Mouse (Mus musculus): ENCODE data around the gene Rmnd5b.
"Not testable (repeated sequence)": the region's sequence is repeated elsewhere in the genome, so short reads cannot be mapped to it uniquely, and the experiment has no call there.

The Rmnd5b gene

DNA sequence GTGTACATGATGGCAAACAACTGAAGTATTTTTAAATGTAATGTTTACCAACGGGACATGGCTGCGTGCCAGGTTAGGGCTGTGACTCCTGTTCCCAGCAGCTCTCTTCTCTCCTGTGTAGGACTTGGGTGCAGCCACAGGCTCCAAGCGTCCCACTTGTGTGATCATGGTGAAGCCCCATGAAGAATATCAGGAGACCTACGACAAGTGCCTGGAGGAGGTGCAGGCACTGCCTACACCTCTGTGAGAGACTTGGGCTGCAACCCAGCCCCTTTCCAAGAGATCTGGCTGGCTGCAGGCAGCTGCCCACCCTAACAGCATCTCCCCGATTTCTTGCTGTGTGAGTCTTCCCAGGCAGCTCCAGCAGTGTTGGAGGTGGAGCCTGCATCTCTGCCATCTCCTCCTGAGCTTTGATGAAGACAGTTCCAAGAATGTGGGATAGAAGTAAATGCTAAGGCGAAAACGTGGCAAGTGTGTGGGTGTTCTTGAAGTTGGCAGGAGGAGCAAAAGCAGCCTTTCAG is 12.7 kb downstream of the Rmnd5b start:
- peak; percentile 4 for DNase-seq (ENCODE audit: low read depth, low spot score)

DNA sequence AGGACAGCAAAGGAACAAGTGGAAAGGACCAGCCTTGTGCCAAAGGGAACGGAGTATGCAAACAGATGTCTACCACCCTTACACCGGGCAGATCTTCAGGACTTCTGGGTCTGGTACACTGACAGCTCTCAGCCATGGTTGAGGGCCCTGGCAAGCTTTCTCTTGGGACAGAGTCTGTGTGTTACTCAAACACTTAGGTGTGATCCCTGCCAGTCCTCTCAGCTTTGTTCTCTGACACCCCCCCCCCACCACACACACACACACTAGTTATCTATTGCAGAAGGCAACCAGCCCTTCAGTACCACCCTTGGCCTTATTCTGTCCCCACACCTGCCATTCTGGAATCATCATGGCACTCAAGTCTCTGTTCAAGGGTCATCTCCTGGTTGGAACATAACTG is 13.9 kb downstream of the Rmnd5b start:
- DNase-seq (ENCODE audit: low read depth, low spot score) = peak; percentile 2

DNA sequence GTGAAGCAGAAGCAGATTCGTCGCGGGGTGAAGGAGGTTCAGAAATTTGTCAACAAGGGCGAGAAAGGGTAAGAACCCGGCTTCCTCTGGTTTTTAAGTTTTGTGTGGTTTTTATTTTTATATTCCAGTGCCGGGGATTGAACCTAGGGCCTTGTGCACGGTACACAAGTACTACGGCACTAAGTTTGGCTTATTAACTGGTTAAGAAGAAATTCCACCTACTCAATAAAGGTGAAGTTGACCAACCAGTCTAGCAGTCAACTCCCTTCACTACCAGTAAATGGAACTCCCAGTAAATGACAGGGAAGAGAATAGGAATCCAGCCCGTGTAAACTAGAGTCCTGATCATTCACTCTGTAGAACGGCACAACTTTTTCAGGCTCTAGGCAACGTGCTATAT is 15.6 kb downstream of the Rmnd5b start:
- DNase-seq (ENCODE audit: low read depth, low spot score) = peak; percentile 7

DNA sequence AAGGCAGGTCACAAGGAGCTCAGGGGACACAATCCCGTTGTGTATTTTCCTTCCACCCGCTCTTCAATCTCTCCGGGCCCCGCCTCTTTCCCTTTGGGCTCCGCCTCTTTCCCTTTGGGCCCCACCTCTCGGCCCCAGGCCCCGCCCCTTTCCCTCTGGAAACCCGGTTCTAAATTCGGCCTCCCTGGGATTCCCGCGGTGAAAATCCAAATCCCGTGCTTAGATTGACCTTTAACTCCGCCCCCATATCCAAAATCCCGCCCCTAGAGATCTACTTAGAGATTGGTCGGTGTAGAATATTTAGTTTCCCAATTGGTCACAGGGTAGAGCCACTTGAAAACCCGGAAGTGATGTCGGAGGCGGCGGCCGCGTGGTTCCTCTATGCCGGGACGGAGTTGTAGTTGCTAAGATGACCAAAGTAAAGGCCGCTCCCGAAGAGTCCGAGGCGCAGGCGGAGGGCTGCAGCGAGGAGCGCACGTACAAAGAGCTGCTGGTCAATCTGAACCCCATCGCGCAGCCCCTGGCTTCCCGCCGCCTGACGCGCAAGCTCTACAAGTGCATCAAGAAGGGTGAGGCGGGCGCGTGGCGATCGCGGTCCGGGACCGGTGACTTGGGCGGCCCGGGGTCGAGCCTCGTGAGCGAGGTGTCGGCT is 16.2 kb downstream of the Rmnd5b start, which contains the start of gene Nhp2:
Gene Nhp2 (plus strand): TSS at position 327 of the 652 bp plus-strand sequence.
- peak; percentile 99 for DNase-seq (ENCODE audit: low read depth, low spot score)

DNA sequence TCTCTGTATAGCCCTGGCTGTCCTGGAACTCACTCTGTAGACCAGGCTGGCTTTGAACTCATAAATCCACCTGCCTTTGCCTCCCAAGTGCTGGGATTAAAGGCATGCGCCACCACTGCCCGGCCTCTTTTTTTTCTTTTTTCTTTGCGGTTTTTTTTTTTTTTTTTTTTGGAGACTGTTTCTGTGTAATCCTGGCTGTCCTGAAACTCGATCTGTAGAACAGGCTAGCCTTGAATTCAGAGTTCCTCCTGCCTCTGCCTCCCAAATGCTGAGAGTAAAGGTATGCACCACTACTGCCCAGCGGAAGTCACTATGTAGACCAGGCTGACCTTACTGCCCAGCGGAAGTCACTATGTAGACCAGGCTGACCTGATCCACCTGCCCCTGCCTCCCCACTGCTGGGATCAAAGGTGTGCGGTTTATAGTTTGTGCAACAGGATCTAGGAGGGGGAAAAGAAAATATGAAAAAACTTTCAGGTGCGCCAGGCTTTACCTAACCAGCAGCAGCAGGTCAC is 16.7 kb downstream of the Rmnd5b start:
- no peak for DNase-seq (ENCODE audit: low read depth, low spot score)

DNA sequence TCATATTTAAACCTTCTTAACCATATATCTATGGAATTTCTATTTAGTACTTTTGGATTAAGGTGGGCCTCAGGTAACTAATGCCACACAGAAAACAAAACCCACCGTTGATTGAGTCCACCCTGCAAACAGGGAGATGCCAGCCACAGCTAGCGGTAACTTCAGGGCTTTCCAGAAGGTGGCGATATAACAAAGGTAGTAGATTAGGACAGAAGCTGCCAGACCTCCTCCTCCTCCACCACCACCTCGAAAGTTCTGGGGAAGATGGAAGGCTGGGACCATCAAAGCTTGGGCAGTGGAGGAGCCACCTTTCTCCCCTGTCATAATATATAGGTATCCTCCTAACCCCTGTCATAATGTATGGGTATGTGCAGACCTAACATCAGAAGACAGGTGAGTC is 18.0 kb downstream of the Rmnd5b start:
- peak; percentile 84 for DNase-seq (ENCODE audit: low read depth, low spot score)

DNA sequence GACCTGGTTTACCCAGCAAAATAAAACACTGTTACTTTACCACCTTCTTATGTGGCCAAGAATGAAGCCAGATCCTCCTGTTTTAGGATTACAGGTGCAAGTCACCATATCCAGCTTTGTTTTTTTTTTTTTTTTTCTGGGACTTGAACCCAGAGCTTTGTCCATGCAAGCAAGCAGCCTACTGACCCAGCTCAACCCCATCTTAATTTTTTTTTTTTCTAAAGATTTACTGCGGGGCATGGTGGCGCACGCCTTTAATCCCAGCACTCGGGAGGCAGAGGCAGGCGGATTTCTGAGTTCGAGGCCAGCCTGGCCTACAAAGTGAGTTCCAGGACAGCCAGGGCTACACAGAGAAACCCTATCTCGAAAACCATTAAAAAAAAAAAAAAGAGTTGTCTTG is 19.6 kb downstream of the Rmnd5b start:
- DNase-seq (ENCODE audit: low read depth, low spot score) = not testable (repeated sequence)

DNA sequence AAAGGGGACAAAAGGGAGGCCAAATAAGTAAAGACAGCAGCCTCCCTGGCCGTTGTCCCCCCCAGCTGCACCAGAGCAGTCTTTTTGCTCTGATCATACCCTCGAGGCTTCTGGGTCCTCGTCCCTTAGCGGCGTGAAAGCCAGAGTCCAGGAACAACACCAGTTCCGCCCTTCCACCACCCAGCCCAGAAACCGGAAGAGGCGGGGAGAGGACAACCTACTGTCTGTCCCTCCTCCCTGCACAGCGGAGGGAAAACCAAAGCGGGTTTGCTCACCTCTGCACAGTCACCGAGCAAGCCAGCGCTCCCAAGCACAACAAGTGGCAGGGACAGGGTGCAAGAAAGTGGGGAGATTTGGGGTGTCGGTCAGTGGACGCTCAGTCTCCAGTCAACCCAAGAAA is 20.1 kb downstream of the Rmnd5b start:
- DNase-seq (ENCODE audit: low read depth, low spot score) = peak; percentile 88

DNA sequence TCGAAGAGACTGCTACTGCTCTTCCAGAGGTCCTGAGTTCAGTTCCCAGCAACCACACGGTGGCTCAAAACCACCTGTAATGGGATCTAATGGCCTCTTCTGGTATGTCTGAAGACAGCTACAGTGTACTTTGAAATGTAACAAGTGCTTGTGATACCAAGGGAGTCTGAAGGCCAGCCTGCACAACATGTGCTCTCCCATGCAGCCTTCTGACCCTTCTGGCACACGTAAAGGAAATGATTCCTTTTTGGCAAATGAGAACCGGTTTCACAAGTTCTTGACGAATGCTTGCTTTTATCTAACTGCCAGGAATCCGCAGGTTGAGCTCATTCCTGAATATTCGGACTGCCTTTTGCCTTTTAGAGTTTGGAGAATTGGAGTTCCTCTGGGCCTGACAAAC is 20.6 kb downstream of the Rmnd5b start:
- DNase-seq (ENCODE audit: low read depth, low spot score) = no peak

DNA sequence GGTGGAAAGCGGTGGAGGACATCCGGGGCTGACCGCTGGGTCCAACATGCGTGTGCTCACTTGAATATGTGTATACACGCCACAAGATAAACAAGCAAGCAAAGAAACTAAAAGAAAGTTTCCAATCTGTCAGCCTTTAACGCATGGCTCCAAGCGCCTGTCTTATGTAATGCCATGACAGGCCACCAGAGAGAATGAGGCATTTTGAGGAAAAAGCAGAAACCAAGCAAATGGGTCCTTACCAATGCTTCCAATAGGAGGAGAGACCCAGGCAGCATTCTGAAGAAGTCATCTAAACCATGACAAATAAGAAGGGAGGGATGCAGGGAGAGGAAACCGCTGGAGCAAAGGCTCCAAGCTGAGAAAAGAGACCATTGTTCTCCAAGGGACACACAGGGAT is 21.4 kb downstream of the Rmnd5b start:
- DNase-seq (ENCODE audit: low read depth, low spot score) = peak; percentile 53

DNA sequence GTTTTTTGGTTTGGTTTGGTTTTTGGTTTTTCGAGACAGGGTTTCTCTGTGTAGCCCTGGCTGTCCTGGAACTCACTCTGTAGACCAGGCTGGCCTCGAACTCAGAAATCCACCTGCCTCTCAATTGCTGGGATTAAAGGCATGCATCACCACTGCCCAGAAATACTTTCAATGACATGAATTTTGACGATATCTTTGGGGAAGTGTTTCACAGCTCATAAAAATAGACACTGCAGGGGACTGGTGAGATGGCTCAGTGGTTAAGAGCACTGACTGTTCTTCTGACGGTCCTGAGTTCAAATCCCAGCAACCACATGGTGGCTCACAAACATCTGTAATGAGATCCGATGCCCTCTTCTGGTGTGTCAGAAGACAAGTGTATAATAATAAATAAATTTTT is 25.8 kb downstream of the Rmnd5b start:
- not testable (repeated sequence) for DNase-seq (ENCODE audit: low read depth, low spot score)

DNA sequence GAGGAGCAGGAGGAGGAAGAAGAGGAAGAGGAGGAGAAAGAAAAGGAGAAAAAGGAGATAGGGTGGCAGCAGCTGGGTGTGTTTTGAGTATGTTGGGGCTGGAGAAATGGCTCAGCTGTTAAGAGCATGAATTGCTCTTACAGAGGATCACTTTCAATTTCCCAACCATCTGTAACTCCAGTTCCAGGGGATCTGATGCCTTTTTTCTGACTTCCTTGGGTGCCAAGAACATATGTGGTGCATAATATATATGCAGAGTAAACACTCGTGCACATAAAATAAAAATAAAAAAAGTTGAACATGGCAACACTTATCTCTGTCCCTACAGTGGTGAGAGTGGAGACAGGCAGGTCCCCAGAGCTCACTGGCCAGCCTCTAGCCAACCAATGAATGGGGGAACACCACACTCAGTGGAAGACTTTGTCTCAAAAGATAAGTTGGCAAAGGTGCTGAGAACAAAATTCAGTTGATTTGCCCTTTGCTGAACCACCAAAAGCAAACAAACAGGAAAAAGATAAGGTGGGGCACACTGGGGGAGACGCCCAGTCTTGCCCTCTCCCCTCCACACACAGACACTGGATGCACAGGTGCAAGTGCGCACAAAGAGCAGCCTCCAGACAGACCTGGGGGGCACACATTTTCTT is 26.3 kb downstream of the Rmnd5b start:
- no peak for DNase-seq (ENCODE audit: low read depth, low spot score)

DNA sequence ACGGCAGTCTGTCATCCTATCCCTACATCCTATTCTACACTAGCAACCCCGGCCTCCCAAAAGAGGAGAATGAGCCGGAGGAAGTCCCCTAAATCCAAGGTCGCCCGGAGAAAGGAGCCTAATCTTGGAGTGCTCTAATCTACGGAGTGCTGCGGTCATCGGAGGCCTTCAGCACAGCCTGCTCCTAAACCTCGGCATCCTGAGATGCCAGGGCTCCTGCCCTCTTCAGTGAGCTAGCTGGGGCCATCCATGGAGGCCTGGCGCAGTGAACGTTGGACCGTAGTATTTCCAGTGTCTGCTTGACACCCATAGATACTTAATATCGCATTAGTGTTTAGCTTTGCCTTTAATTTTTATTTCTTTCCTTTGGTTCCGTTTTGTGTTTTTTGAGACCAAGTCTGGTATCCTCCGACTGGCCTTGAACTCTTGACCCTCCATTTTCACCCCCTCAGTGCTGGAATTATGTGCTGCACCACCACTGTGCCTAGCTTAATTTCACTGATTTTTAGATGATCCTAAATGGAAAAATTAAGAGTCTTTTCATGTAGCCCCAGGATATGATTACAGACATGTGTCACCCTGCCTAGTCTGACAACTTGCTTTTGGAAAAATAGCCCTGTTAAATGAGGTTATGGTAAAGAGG is 28.5 kb downstream of the Rmnd5b start:
- no peak for DNase-seq (ENCODE audit: low read depth, low spot score)

DNA sequence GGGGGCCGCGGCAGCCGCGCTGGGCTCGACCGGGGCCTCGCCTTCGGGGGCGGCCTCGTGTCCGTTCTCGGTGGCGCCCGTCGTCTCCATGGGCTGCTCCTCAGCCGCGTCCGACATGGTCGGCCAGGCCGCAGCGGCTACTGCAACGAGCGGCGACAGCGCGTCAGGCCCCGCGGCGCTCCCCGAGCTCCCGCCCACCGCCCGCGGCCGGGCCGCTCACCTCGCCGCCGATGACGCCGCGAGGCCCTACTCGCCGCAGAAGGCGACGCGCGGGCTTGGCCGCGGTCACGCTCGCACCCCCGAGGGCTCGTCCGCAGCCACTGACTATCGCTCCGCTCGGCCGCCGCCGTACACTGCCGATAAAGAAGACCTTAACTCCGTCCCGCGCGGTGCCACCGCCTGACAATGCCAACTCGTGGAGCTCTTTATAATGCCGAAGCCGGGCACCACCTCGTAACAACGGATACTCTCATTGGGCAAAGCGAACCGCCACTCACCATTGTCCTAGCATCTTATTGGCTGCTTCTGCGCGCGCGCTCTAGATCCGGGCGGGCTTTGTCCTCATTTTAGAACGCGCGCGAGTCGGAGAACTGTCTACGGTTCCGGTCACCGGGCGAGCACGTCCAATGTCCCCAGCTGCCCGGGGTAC is 29.1 kb downstream of the Rmnd5b start, which contains the start of gene Hnrnpab:
Gene Hnrnpab (minus strand): TSS at position 401 of the 649 bp plus-strand sequence.
- DNase-seq (ENCODE audit: low read depth, low spot score) = peak; percentile 98

DNA sequence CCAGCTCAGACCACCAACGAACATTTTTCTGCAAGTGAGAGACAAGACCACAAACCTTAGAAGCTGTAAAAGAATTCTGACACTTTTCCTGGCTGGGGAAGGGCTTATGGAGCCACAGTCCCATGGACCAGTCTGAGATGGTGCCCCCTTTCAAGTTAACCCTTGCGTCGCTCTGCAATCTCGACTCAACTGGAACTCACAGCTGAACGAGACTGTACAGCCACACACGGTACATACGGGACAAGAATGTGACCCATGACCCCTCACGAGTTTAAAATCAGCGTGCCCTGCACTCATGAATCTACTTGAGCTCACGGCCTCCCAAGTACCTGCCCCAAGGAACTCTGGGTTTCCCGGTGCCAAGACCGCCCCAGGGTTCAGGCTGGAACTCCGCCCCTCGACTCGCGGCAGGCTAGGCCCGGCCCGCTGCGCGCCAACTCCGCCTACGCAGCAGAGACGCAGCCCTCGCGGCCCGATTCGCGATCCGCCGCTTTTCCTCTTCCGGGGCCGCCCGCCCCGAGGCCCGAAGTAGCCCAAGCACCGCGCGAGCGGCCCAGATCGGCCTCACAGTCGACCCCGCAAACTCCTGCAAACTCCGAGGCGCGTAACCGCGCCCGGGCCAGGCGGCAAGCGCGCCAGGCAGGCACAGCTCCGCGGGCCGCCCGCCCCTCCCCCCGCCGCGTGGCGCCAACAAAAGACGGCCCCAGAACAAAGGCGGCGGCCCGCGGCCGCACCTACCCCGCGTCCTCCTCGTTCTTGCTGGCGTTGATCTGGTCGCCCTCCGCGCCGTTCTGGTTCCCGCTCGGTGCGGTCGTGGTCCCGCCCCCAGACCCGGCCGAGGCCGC is 29.9 kb downstream of the Rmnd5b start:
- DNase-seq (ENCODE audit: low read depth, low spot score) = peak; percentile 94

DNA sequence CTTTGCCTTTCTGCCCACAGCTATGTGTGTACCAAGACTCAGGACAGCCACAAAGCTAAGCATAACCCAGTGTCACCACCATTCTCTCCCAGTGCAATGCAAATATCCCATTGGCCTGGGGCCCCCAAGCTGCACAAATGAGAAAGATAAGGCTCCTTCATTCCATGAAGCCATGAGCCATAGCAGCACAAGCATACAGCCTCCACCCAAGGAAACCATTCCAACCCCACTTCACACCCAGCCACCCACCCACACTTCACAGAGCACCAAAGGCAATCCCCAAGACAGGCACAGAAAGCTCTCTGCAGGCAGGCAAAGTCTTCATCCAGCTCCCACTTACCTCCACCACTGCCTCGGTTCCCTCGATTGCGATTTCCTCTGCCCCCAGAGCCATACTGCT is 33.4 kb downstream of the Rmnd5b start:
- no peak for DNase-seq (ENCODE audit: low read depth, low spot score)

DNA sequence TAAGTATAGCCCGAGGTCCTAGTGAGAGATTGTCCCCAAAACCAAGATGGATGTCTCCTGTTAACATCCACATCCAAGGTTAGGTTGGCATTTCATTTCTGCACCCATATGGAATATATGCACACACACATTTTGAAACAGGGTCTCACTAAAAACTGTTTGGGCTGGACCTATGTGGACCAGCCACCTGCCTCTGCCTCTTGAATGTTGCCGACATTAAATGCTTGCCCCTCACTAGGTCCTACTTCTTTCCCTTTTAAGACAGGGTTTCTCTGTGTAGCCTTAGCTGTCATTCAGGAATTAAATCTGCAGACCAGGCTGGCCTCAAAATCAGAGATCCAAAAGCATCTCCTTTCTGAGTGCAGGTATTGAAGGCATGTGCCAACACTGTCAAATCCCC is 38.1 kb downstream of the Rmnd5b start:
- no peak for DNase-seq (ENCODE audit: low read depth, low spot score)

DNA sequence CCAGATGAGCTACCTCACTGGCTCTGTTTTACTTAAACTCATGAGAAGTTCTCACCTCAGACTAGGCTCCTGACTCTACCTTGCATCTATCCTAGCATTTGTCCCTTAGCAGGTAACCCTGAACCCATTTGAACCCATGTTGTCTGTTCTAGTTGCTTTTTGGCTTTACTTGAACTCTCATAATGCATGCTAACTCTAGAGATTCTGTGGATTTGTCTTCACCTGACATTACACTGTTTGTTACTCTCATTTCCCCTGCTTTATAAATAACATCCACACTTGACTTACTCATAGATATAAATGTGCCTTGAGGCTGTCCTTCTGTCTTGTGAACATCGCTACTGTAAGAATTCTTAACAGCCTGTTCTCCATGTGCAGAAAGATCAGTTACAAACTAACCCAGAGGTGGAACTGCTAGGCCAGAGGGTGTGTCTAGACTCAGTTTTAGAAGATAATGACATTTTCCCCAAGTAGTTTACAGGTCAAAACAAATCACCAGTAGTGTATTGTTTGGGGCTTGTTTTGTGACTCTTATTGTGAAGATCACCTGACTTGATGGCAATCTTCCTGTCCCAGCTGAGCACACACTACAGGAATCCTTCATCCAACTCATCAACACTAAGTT is 40.1 kb downstream of the Rmnd5b start:
- no peak for DNase-seq (ENCODE audit: low read depth, low spot score)

DNA sequence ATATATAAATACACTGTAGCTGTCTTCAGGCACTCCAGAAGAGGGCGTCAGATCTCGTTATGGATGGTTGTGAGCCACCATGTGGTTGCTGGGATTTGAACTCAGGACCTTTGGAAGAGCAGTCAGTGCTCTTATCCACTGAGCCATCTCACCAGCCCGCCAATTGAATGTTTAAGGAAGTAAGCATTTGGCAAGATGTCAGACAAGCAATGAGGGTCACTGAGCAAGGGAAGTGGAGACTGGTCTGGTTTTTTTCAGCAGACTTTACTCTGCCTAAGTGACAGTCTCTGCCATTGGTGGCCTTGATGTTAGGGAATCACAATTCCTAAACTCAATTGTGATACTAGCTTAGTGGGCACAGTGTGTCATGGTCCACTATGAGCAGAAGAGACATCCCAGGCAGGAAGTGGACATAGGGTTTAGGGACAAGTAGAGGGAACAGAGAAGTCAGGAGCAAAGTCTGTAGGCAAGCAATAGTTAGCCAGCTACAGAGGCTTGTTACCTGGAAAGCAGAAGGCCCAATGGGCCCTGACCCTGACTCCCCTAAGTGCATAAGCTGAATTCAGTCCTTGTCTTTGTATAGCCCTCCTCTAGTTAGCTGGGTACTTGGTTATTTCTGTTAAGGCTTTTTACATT is 40.9 kb downstream of the Rmnd5b start:
- no peak for DNase-seq (ENCODE audit: low read depth, low spot score)

DNA sequence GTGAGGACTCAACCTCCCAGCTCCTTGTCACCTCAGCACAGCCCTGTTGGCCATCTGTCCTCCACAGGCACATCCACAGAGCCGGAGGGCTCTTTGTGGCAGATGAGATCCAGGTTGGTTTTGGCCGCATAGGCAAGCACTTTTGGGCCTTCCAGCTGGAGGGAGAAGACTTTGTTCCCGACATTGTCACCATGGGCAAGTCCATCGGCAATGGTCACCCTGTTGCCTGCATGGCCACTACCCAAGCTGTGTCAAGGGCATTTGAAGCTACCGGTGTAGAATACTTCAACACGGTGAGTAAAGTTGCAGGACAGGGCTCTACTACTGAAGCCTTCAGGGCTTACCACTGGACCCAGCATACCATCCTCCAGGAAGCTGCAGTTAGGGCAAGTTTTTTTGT is 41.8 kb downstream of the Rmnd5b start:
- DNase-seq (ENCODE audit: low read depth, low spot score) = no peak
